Mouse (Mus musculus) embryonic facial prominence, embryonic 10.5 days (tissue): ENCODE results near the gene Atg101. TPM values are rescaled to one million over a fixed set of nuclear protein-coding genes. Genes with fewer than 3 reads are reported as not detected.
A peak's percentile ranks its signal among the peaks of the same experiment; 100 is the strongest.
"Not testable (repeated sequence)": the region's sequence is repeated elsewhere in the genome, so short reads cannot be mapped to it uniquely, and the experiment has no call there.

Experiments used
- DNase-seq: peaks from one replicate; pipeline ENCODE4 v3.0.0-alpha.2; 2017; ENCODE audit warnings: low spot score
- H3K27ac ChIP-seq: fragments of 300-500 bp; sonication (generic); replicated peaks from 2 replicates; pipeline ENCODE4 v1.5.1; 2016; ENCODE audit warnings: mild to moderate bottlenecking
- H3K27me3 ChIP-seq: fragments of 300-500 bp; sonication (generic); replicated peaks from 2 replicates; pipeline ENCODE4 v1.6.1; 2016; ENCODE audit warnings: low read depth, mild to moderate bottlenecking; ENCODE audit not compliant: poor library complexity, severe bottlenecking
- H3K36me3 ChIP-seq: fragments of 300-500 bp; sonication (generic); replicated peaks from 2 replicates; pipeline ENCODE4 v1.6.1; 2016; ENCODE audit warnings: mild to moderate bottlenecking, moderate library complexity
- H3K4me1 ChIP-seq: fragments of 300-500 bp; sonication (generic); 2 replicates; pipeline ENCODE4 v1.6.1; 2016
- H3K4me3 ChIP-seq: fragments of 300-500 bp; sonication (generic); 2 replicates; pipeline ENCODE4 v1.5.1; 2016; ENCODE audit warnings: mild to moderate bottlenecking, moderate library complexity
- H3K9me3 ChIP-seq: fragments of 300-500 bp; sonication (generic); 2 replicates; pipeline ENCODE4 v1.6.1; 2016; ENCODE audit warnings: mild to moderate bottlenecking
- WGBS: fragments of 180-500 bp; shearing (Covaris S2); methylation state at CpG from one replicate; pipeline ENCODE4 v1.1.7; 2016; 5-methylcytosine and 5-hydroxymethylcytosine counted together
- polyA plus RNA-seq: library from polyadenylated mRNA; unstranded; fragments of >200 nt; fragmentation: Nextera tagmentation; extraction: Ambion mirVana; gene quantifications from 2 replicates; pipeline ENCODE4 v1.2.1, GENCODE M21; 2016

Atg101 gene
- polyA plus RNA-seq, 1 experiment from 2014 or later, result 91.5 TPM

DNA sequence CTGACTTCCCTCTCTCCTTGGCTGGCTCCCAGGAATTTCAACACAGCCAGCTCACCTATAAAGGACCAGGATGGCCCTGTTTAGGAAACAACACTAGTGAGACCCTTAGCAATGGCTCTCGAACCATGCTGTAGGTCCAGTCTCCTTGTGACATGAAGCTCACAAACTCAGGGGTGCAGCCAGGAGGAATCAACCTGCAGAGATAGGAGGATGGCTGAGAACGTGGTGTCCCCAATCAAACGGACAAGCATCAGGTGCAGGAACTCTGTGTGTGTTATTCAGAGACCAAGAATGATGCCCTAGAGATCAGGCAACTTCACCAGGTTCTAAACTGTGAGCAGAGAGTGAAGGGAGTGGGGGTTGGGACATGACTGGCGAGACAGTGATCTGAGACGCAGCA lies 38.0 kb downstream of the Atg101 start:
- no peak overlapping the region for H3K4me3 ChIP-seq
- peaks cover 33% of the 10 kb centered on the region for H3K4me1 ChIP-seq
- WGBS, result 87% methylated on average over 5 of the region's 5 CpGs
- no peaks in the 10 kb centered on the region; the same call in 1 of the 2 replicates for H3K27me3 ChIP-seq
- DNase-seq, result no peak
- H3K36me3 ChIP-seq, result no peaks in the 10 kb centered on the region
- H3K27ac ChIP-seq, result no peak overlapping the region
- H3K9me3 ChIP-seq, result 0 out of 2 replicates have a peak, but pooled peaks cover 2% of the 10 kb centered on the region

DNA sequence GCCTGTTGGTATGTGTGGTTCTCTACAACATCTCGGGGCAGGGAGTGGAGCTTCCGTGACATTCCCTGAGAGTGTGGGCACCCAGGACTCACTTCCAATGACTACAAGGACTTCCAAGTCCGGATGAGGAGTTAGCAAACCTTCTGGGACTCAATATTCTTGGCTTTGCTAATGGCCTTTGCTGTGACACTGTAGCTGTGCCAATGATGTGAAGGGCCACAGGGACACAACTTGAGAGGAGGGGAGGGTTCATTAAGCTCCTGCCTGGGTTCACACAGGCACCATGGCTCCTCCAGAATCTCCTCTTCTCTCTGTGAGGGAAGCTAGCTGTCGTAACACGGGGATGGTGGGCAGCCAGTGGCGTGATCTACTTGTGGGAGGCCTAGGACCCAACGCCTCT lies 38.6 kb downstream of the Atg101 start:
- no peak overlapping the region for H3K4me3 ChIP-seq
- peaks cover 34% of the 10 kb centered on the region for H3K4me1 ChIP-seq
- H3K36me3 ChIP-seq, result no peaks in the 10 kb centered on the region
- no peak overlapping the region for H3K27ac ChIP-seq
- 91% methylated on average over 7 of the region's 7 CpGs for WGBS
- H3K9me3 ChIP-seq, result 0 out of 2 replicates have a peak, but pooled peaks cover 2% of the 10 kb centered on the region
- H3K27me3 ChIP-seq, result no peaks in the 10 kb centered on the region; the same call in 1 of the 2 replicates
- DNase-seq, result no peak

DNA sequence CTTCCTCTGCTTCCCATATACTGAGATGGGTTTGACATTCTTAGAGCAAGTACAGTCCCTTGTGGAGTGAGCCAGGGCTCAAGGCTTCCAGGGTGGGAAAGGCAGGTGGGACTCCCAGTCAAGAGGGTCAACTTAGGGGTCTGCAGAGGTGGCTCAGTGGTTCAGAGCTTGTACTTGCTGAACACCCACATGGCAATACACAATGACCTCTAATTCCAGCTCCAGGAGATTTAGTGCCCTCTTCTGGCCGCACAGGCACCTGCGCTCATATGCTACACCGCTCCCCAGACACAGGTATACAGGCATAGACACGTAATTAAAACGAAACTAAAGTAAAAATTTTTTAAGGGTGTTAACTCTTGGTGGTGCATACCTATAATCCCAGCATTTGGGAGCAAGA lies 39.4 kb downstream of the Atg101 start:
- Histone ChIP-seq H3K27ac (no peak overlapping the region), H3K9me3 (0 out of 2 replicates have a peak, but pooled peaks cover 2% of the 10 kb centered on the region), H3K27me3 (no peaks in the 10 kb centered on the region; the same call in 1 of the 2 replicates), H3K4me3 (no peak overlapping the region), H3K4me1 (peaks cover 36% of the 10 kb centered on the region), H3K36me3 (no peaks in the 10 kb centered on the region)
- no peak for DNase-seq
- 94% methylated on average over 5 of the region's 5 CpGs for WGBS

DNA sequence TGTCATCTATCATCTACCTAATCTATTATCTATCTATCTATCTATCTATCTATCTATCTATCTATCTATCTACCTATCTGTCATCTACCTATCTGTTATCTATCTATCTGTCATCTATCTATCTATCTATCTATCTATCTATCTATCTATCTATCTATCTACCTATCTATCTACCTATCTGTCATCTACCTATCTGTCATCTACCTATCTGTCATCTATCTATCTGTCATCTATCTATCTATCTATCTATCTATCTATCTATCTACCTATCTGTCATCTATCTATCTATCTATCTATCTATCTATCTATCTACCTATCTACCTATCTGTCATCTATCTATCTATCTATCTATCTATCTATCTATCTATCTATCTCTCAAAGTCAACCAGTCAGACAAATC lies 40.3 kb downstream of the Atg101 start:
- not testable (repeated sequence) for H3K27ac ChIP-seq, H3K4me3 ChIP-seq, H3K36me3 ChIP-seq, H3K9me3 ChIP-seq, H3K27me3 ChIP-seq, DNase-seq
- H3K4me1 ChIP-seq, result peaks cover 35% of the 10 kb centered on the region

DNA sequence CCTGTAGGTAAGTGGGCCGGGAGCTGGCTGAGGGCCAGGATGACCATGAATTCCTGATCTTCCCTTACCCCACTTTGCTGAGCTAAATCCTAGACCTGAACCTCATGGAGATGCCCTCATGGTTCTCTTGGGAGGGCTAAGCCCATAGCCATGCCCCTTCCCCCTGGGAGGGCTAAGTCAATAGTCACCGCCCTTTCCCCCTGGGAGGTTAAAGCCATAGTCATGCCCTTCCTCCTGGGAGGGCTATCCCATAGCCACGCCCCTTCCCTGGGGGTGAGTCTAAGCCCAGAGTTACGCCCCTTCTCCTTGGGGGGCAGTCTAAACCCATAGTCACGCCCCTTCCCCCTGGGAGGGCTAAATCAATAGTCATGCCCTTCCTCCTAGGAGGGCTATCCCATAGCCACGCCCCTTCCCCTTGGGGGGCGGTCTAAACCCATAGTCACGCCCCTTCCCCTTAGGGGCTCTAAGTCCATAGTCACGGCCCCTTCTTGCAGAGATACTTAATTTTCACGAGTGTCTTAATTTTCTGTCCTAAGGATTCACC lies 42.0 kb downstream of the Atg101 start:
- H3K27me3 ChIP-seq, result no peaks in the 10 kb centered on the region; the same call in 1 of the 2 replicates
- no peak for DNase-seq
- 39% methylated on average over 10 of the region's 10 CpGs for WGBS
- no peak overlapping the region for H3K4me3 ChIP-seq
- no peak overlapping the region for H3K27ac ChIP-seq
- H3K4me1 ChIP-seq, result peaks cover 25% of the 10 kb centered on the region
- 0 out of 2 replicates have a peak, but pooled peaks cover 2% of the 10 kb centered on the region for H3K9me3 ChIP-seq
- no peaks in the 10 kb centered on the region for H3K36me3 ChIP-seq

DNA sequence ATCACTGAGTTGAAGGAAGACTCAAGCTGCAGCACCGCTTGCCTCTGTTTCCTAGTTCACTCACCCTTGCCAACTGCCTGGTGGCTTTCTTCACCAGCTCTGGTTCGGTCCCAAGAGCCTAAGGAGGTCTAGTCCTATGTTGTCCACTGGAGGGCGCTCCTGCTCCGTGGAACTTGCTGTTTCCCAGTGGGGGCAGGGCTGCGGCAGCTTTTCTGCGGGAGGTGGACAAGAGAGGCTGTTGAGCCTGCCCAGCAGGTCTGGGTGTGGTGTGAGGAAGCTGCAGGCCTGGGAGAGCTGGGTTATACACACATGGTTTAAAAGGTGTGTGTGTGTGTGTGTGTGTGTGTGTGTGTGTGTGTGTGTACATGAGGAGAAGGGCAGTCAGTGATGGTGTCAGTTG lies 43.2 kb downstream of the Atg101 start:
- Histone ChIP-seq H3K4me1 (peaks cover 22% of the 10 kb centered on the region), H3K4me3 (no peak overlapping the region), H3K9me3 (0 out of 2 replicates have a peak, but pooled peaks cover 2% of the 10 kb centered on the region), H3K27me3 (no peaks in the 10 kb centered on the region; the same call in 1 of the 2 replicates), H3K27ac (no peak overlapping the region), H3K36me3 (no peaks in the 10 kb centered on the region)
- DNase-seq, result peak; percentile 85
- WGBS, result 6% methylated on average over 6 of the region's 6 CpGs

DNA sequence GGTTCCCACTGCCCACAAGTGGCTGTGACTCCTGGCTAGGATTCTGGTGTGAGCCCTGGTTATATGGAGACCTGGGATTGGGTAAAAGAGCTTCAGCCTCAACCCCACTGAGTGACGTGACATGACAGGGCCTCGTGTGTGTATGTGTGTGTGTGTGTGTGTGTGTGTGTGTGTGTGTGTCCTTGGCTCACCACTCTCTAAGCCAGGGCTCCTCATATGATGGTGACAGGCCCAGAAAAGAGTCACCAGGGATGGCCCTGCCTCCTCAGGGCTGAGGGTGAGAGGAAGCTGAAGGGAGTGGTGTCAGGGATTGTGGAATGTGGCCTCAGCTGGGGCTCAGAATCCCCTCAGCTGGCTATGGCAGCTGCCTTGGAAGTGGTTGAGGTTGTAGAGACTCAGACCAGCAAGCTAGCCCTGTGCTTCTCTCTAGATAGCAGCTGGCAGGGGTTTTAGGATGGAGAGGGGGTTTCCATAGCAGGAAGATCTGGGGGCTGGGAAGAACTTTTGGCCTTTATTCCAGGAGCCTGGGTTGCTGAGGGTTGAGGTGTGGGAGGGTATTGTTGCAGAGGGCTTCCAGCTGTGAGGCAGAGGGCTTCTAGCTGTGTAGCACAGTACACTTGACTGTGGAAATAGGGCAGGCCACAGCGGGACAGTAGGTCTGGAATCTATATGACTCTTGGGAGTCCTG lies 44.9 kb downstream of the Atg101 start:
- Histone ChIP-seq H3K27ac (peak overlapping the region; percentile 40), H3K4me3 (no peak overlapping the region)
- 66% methylated on average over 3 of the region's 3 CpGs for WGBS

DNA sequence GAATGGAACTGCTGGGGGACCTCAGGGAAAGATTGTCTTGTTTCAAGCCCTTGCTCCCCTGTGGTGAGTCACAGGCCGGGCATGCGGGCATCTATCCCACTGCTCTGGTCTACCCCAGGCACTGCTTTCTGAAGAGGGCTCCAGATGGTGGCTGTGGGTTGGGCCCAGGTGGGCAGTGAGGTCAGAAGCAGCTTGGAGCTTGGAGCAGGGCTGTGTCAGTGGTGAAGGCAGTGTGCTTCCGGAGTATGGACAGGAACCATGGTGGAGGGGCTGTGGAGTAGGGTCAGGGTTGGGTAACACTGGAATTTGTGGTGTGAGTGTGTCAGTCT lies 45.5 kb downstream of the Atg101 start:
- H3K27ac ChIP-seq, result peak overlapping the region; percentile 35; the same call in 1 of the 2 replicates
- WGBS, result 64% methylated on average over 3 of the region's 3 CpGs
- no peak overlapping the region for H3K4me3 ChIP-seq
- H3K36me3 ChIP-seq, result no peaks in the 10 kb centered on the region
- H3K27me3 ChIP-seq, result no peaks in the 10 kb centered on the region; the same call in 1 of the 2 replicates
- H3K4me1 ChIP-seq, result peaks cover 30% of the 10 kb centered on the region
- H3K9me3 ChIP-seq, result no peaks in the 10 kb centered on the region
- no peak for DNase-seq

More for the DNA sequence above, 44.9 kb downstream of the Atg101 start:
- Histone ChIP-seq H3K9me3 (no peaks in the 10 kb centered on the region), H3K27me3 (no peaks in the 10 kb centered on the region; the same call in 1 of the 2 replicates), H3K36me3 (no peaks in the 10 kb centered on the region), H3K4me1 (peaks cover 30% of the 10 kb centered on the region)
- DNase-seq, result no peak

DNA sequence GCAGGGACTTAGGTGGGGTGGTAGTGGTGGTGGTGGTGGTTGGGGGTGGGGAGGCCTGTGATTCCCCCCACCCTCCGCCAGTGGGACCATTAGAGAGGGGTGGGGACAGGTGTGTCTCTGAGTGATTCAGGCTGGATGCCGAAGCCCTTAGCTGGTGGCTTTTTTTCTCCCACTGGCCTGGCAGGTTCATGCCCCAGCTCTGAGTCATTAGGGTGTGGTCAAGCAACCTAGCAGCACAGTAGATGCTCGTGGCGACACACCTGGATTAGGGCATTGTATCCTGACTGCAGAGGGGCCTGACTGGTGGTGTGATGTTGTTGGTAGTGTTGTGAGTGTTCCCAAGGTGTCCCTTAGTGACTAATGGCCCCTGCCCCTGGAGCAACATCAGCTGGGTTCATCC lies 47.0 kb downstream of the Atg101 start:
- no peak for DNase-seq

DNA sequence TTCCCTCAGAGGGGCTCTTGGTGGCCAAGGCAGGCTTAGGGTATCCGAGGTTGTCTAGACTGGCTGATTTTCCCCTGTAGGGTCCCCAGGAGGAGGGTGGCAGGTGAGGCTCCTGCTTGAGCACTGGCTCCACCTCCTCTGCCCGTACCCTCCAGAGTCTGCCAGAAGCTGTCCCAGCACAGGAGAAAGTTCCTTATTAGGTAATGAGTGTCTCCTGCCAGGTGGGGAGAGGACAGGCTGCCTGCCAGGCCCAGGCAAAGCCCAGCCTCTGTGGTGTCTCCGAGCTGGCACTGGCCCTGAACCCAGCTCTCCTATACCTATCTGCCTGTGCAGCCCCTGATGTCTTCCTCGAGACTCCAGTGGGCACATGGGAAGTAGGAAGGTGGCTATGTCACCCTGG lies 48.3 kb downstream of the Atg101 start:
- Histone ChIP-seq H3K27ac (peak overlapping the region; percentile 40; the same call in 1 of the 2 replicates), H3K4me1 (peaks cover 44% of the 10 kb centered on the region), H3K27me3 (no peaks in the 10 kb centered on the region; the same call in 1 of the 2 replicates), H3K36me3 (no peaks in the 10 kb centered on the region), H3K9me3 (no peaks in the 10 kb centered on the region), H3K4me3 (no peak overlapping the region)
- 67% methylated on average over 4 of the region's 4 CpGs for WGBS
- DNase-seq, result no peak

More for the DNA sequence above, 47.0 kb downstream of the Atg101 start:
- Histone ChIP-seq H3K36me3 (no peaks in the 10 kb centered on the region), H3K4me1 (peaks cover 35% of the 10 kb centered on the region), H3K27me3 (no peaks in the 10 kb centered on the region), H3K9me3 (no peaks in the 10 kb centered on the region), H3K4me3 (no peak overlapping the region), H3K27ac (peak overlapping the region; percentile 35; the same call in 1 of the 2 replicates)
- 78% methylated on average over 4 of the region's 4 CpGs for WGBS

DNA sequence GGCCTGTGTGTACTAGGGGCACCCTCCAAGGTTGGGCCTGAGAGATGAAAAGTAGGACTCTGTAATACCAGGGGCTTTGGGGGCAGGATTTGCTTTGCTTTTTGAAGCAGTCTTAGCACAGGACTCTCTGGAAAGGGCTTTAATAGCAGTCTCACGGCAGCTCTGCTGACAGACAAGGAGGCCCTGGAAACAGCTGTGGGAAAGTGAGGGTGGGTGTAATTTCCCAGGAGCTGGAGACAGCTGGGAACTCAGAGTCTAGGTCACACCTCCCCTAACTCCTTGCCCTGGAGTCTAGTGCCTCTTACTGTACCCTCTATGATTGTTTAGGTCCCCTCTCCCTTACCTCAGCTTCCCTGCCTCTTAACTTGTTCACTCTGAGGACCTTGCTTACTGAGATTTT lies 49.1 kb downstream of the Atg101 start:
- Histone ChIP-seq H3K4me3 (no peak overlapping the region), H3K4me1 (peaks cover 43% of the 10 kb centered on the region), H3K27me3 (no peaks in the 10 kb centered on the region; the same call in 1 of the 2 replicates), H3K36me3 (no peaks in the 10 kb centered on the region), H3K27ac (0 out of 2 replicates have a peak overlapping the region, but pooled peaks have one; percentile 40), H3K9me3 (no peaks in the 10 kb centered on the region)
- no peak for DNase-seq
- WGBS, result 44% methylated on average over 1 of the region's 1 CpGs

DNA sequence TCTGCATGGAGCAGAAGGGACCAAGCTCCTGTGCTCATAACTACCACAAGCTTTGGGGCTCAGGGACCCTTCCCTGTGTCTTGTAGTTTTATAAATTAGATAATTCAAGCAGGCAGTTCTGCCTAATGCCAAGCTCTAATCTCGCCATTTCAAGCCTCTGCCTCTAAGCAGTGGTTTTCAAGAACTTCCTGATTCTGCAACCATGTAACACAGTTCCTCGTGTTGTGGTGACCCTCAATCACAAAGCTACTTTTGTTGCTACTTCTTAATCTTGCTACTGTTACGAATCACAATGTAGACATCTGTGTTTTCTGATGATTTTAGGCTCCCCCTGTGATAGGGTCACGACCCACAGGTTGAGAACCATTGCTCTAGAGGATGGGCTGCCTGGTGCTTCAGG lies 49.6 kb downstream of the Atg101 start:
- no peak overlapping the region for H3K27ac ChIP-seq
- no peaks in the 10 kb centered on the region; the same call in 1 of the 2 replicates for H3K27me3 ChIP-seq
- no peaks in the 10 kb centered on the region for H3K36me3 ChIP-seq
- no peak overlapping the region for H3K4me3 ChIP-seq
- DNase-seq, result no peak
- 52% methylated on average over 4 of the region's 4 CpGs for WGBS
- peaks cover 42% of the 10 kb centered on the region for H3K4me1 ChIP-seq
- no peaks in the 10 kb centered on the region for H3K9me3 ChIP-seq
